Mouse (Mus musculus) liver, embryonic 14.5 days (tissue): Measurements from ENCODE around the gene Ubl3.

Source experiments
- CTCF ChIP-seq: IDR thresholded peaks from 2 replicates; pipeline ENCODE4 v1.5.1; 2016; ENCODE audit warnings: antibody characterized with exemption, low read depth, control low read depth
- EP300 ChIP-seq: IDR thresholded peaks from 2 replicates; pipeline ENCODE4 v1.6.1; 2016; ENCODE audit warnings: antibody characterized with exemption, low read depth

DNA sequence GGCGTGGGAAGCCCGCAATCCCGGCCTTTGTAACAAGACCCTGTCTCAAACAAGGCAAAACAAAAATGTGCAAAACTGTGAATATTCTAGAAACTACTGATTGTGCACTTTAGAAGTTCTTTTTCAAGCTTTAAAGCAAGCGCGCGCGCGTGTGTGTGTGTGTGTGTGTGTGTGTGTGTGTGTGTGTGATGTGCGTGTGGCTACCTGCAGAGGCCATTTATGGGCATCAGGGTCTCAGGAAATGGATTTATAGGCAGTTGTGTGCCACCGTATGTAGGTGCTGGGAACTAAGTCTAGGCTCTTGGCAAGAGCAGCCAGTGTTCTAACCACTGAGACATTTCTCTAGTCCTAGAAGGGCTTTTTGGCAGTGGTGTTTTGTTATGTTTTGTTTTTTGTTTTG lies 2.6 kb upstream of the Ubl3 start:
- TF ChIP-seq CTCF (no peak), EP300 (no peak)
